Mouse (Mus musculus) lung, embryonic 14.5 days (tissue): ENCODE data around the gene Adgrg6. TPM values are rescaled to one million over a fixed set of nuclear protein-coding genes. Genes with fewer than 3 reads are reported as not detected.

Source experiments
- ATAC-seq: fragments of 200-750 bp; cut with Nextera tagmentation; 2 replicates; pipeline ENCODE4 v1.8.0; 2017; ENCODE audit warnings: mild to moderate bottlenecking, moderate TSS enrichment, moderate library complexity; ENCODE audit not compliant: insufficient read depth
- DNase-seq: peaks from one replicate; pipeline ENCODE4 v3.0.0-alpha.2; 2015
- H3K27ac ChIP-seq: fragments of 300-500 bp; sonication (generic); 2 replicates; pipeline ENCODE4 v1.5.1; 2014; ENCODE audit warnings: low read depth, mild to moderate bottlenecking, moderate library complexity
- H3K27me3 ChIP-seq: fragments of 300-500 bp; sonication (generic); 2 replicates; pipeline ENCODE4 v1.6.1; 2014; ENCODE audit warnings: low read length, control low read depth; ENCODE audit not compliant: insufficient read depth
- H3K36me3 ChIP-seq: fragments of 300-500 bp; sonication (generic); 2 replicates; pipeline ENCODE4 v1.6.1; 2014; ENCODE audit warnings: control low read depth; ENCODE audit not compliant: insufficient read depth
- H3K4me1 ChIP-seq: fragments of 300-500 bp; sonication (generic); 2 replicates; pipeline ENCODE4 v1.6.1; 2014; ENCODE audit warnings: antibody characterized with exemption, control low read depth; ENCODE audit not compliant: insufficient read depth
- H3K4me2 ChIP-seq: fragments of 300-500 bp; sonication (generic); 2 replicates; pipeline ENCODE4 v1.6.1; 2014; ENCODE audit warnings: mild to moderate bottlenecking
- H3K4me3 ChIP-seq: fragments of 300-500 bp; sonication (generic); 2 replicates; pipeline ENCODE4 v1.5.1; 2014; ENCODE audit warnings: low read depth, low read length
- H3K9ac ChIP-seq: fragments of 300-500 bp; sonication (generic); 2 replicates; pipeline ENCODE4 v1.6.1; 2014
- H3K9me3 ChIP-seq: fragments of 300-500 bp; sonication (generic); 2 replicates; pipeline ENCODE4 v1.6.1; 2016; ENCODE audit warnings: low read depth, low read length, control low read depth
- CTCF ChIP-seq: IDR thresholded peaks from 2 replicates; pipeline ENCODE4 v1.5.1; 2016; ENCODE audit warnings: antibody characterized with exemption, low read depth
- WGBS: fragments of 180-500 bp; shearing (Covaris S2); extraction: QIAGEN DNeasy Blood & Tissue Kit; methylation state at CpG from one replicate; pipeline ENCODE4 v1.1.7; 2014; 5-methylcytosine and 5-hydroxymethylcytosine counted together
- polyA plus RNA-seq: library from polyadenylated mRNA; unstranded; fragments of >200 nt; fragmentation: Nextera tagmentation; extraction: Ambion mirVana; gene quantifications from 2 replicates; pipeline ENCODE4 v1.2.1, GENCODE M21; 2014

The Adgrg6 gene
- polyA plus RNA-seq, 1 experiment from 2014 or later: 22.9 TPM

DNA sequence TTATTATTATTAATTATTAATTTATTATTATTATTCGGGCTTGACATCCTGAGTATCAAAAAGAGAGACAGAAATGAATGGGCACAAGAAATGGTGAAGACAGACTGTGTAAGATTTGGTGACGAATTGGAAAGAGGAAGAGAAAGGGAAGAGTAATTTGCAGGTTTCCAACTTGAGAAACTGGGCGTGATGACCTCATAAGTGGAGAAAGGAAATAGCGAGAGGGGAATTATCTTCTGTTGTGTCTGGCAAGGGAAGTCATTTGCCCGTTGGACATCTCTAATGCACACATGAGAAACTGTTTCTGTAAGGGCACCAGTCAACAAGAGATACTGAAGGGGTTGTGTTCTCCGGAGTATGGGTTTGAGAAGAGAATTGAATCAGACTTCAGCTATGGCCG, 85.6 kb downstream of the Adgrg6 start:
- H3K9me3 ChIP-seq: no peaks in the 10 kb centered on the region
- WGBS: 84% methylated on average over 7 of the region's 7 CpGs
- H3K27ac ChIP-seq: peak overlapping the region; percentile 72; the same call in 1 of the 2 replicates

DNA sequence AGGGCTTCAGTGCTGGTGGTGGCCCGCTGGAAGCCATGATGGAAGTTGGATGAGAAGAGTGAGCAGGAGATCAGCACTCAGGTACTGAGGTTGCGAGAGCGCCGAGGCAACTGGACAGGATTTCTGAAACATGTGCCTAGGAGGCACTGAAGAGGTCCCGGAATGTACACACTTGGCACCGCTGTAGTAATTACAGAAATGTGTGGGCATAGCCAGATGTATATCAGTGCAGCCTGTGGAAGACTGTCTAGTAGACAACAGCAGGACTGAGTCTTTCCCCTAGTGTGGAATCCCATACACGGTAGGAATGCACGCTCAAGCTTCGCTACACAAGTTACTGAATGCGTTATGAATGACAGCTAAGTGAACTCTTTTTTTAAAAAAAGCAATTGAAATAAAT, 86.1 kb downstream of the Adgrg6 start:
- H3K36me3 ChIP-seq: no peaks in the 10 kb centered on the region
- no peaks in the 10 kb centered on the region for H3K9me3 ChIP-seq
- H3K4me2 ChIP-seq: no peak overlapping the region
- H3K9ac ChIP-seq: no peak overlapping the region
- DNase-seq (no peak), ATAC-seq (no peak)
- no peaks in the 10 kb centered on the region for H3K27me3 ChIP-seq
- H3K27ac ChIP-seq: no peak overlapping the region
- 92% methylated on average over 10 of the region's 10 CpGs for WGBS
- no peak overlapping the region for H3K4me3 ChIP-seq
- H3K4me1 ChIP-seq: peaks cover 6% of the 10 kb centered on the region; the same call in 1 of the 2 replicates
- no peak for TF ChIP-seq CTCF

More for the DNA sequence above, 85.6 kb downstream of the Adgrg6 start:
- H3K4me3 ChIP-seq: no peak overlapping the region
- H3K4me1 ChIP-seq: peaks cover 5% of the 10 kb centered on the region; the same call in 1 of the 2 replicates
- no peak for TF ChIP-seq CTCF
- no peak for DNase-seq
- no peaks in the 10 kb centered on the region for H3K27me3 ChIP-seq
- no peak for ATAC-seq
- H3K9ac ChIP-seq: no peak overlapping the region
- H3K4me2 ChIP-seq: no peak overlapping the region
- H3K36me3 ChIP-seq: no peaks in the 10 kb centered on the region

DNA sequence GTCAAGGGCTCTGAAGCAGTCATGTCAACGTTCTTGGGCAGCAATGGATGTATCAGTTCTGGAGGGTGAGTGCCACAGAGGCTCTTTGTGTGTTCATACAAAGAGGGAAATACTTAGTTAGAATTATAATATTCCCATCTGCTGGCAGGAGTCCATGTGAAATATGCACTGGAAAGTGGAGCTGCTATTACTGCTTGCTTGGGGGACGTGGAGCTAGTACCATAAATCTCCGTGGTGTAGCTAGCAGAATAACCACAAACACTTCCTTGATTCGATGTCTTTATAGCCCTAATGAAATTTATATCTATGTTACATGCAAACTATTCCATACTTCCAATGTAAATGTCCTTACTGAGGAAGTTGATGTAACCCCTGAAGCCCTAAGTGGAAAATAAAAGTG, 91.0 kb downstream of the Adgrg6 start:
- H3K9me3 ChIP-seq: no peaks in the 10 kb centered on the region
- no peaks in the 10 kb centered on the region for H3K36me3 ChIP-seq
- H3K4me1 ChIP-seq: 0 out of 2 replicates have a peak, but pooled peaks cover 3% of the 10 kb centered on the region
- H3K4me2 ChIP-seq: no peak overlapping the region
- DNase-seq: peak; percentile 50
- no peak overlapping the region for H3K9ac ChIP-seq
- peak overlapping the region; percentile 30; the same call in 1 of the 2 replicates for H3K27ac ChIP-seq
- ATAC-seq: no peak
- no peaks in the 10 kb centered on the region for H3K27me3 ChIP-seq
- 47% methylated on average over 4 of the region's 4 CpGs for WGBS
- H3K4me3 ChIP-seq: no peak overlapping the region
- no peak for TF ChIP-seq CTCF

GRCm38 (mm10) chr10:14451811-14452210, 93.6 kb downstream of the Adgrg6 start:
- DNase-seq (peak; percentile 78), ATAC-seq (no peak)
- no peak overlapping the region for H3K9ac ChIP-seq
- no peaks in the 10 kb centered on the region for H3K36me3 ChIP-seq
- no peak overlapping the region for H3K4me2 ChIP-seq
- WGBS: 30% methylated on average over 3 of the region's 3 CpGs
- H3K4me1 ChIP-seq: 0 out of 2 replicates have a peak, but pooled peaks cover 3% of the 10 kb centered on the region
- TF ChIP-seq CTCF: peak; percentile 55
- H3K4me3 ChIP-seq: no peak overlapping the region
- H3K27ac ChIP-seq: no peak overlapping the region
- H3K27me3 ChIP-seq: no peaks in the 10 kb centered on the region
- no peaks in the 10 kb centered on the region for H3K9me3 ChIP-seq

GRCm38 (mm10) chr10:14450073-14450472, 95.4 kb downstream of the Adgrg6 start:
- ATAC-seq (no peak), DNase-seq (peak; percentile 21)
- Histone ChIP-seq H3K4me1 (0 out of 2 replicates have a peak, but pooled peaks cover 3% of the 10 kb centered on the region), H3K36me3 (no peaks in the 10 kb centered on the region), H3K4me2 (no peak overlapping the region), H3K9ac (no peak overlapping the region), H3K27ac (no peak overlapping the region), H3K9me3 (no peaks in the 10 kb centered on the region), H3K4me3 (no peak overlapping the region), H3K27me3 (no peaks in the 10 kb centered on the region)
- WGBS: 76% methylated on average over 7 of the region's 7 CpGs
- TF ChIP-seq CTCF: peak; percentile 54

GRCm38 (mm10) chr10:14445590-14446291, 99.7 kb downstream of the Adgrg6 start:
- Histone ChIP-seq H3K9me3 (no peaks in the 10 kb centered on the region), H3K9ac (no peak overlapping the region), H3K4me2 (no peak overlapping the region), H3K4me1 (no peaks in the 10 kb centered on the region), H3K27ac (no peak overlapping the region), H3K27me3 (no peaks in the 10 kb centered on the region), H3K36me3 (peaks cover 4% of the 10 kb centered on the region; the same call in 1 of the 2 replicates), H3K4me3 (no peak overlapping the region)
- ATAC-seq (no peak), DNase-seq (no peak)
- TF ChIP-seq CTCF: no peak
- WGBS: 86% methylated on average over 12 of the region's 12 CpGs

DNA sequence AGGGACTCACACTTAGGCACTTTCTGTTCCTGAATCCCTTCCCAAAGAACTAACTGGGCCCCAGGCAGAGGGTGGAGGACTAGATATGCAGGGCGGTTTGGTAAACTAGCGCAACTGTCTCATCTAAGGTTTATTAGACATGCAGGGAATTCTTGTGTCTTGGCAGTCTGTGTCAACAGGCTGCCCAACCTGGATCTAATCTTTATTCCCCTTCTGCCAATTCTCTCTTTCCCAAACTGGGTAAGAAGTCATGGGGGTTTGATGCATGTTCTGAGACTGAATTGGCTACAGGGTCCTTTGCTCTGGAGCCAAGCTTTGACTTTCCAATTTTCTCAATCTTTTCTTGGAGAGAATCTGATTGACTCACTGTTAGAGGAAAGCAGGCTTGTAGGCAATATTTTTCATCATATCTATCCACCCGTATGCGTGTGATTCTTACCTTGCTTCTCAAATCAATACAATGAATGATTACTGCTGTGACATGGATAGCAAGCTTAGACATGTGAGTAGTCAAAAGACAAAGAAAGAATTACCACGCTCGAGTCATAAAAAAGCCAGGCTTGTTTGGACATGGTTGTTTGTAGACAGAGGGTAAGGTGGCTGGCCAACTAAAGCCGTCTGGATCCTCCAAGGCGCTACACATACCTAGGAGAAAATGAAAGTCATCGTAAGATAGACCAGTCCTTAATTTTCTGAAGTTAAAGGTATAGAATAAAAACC, 104.4 kb downstream of the Adgrg6 start:
- H3K27me3 ChIP-seq: no peaks in the 10 kb centered on the region
- H3K9me3 ChIP-seq: no peaks in the 10 kb centered on the region
- H3K4me3 ChIP-seq: no peak overlapping the region
- no peak overlapping the region for H3K27ac ChIP-seq
- peaks cover 4% of the 10 kb centered on the region; the same call in 1 of the 2 replicates for H3K36me3 ChIP-seq
- no peak for TF ChIP-seq CTCF
- no peak overlapping the region for H3K4me2 ChIP-seq
- no peaks in the 10 kb centered on the region for H3K4me1 ChIP-seq
- 94% methylated on average over 9 of the region's 9 CpGs for WGBS
- H3K9ac ChIP-seq: no peak overlapping the region
- ATAC-seq: no peak
- no peak for DNase-seq
